ENCODE assay signal across 25 mouse cellular contexts in genomic region chr3:50689375-50689774, GRCm38 (mm10).
A peak's percentile ranks its signal among the peaks of the same experiment; 100 is the strongest.
DNase-seq lines count a peak whose midpoint lies in the region; ATAC-seq and TF ChIP-seq lines count a peak whose summit lies in the region.
"Had no signal": no experiment of that assay in that cellular context is flagged by ENCODE, and none has a peak within 500 bp of the region (broad histone marks: within the 10 kb centered on the region; RNA-seq: fewer than 3 reads in every experiment).

No protein-coding gene starts in this region.

- no peak for DNase-seq in stomach, postnatal 0 days (ENCODE audit: low spot score)
- peak; percentile 36 to 65 for DNase-seq in thymus, adult 18-20 months
- DNase-seq in thymus, postnatal 10 days (ENCODE audit: low spot score in 2 of 2) = peak; percentile 55 to 60
- peak; percentile 52 to 74 for DNase-seq in thymus, postnatal 36 days
- no peak for DNase-seq in layer of hippocampus, postnatal 10 days (ENCODE audit: low spot score in 2 of 2)
- DNase-seq: adrenal gland, adult 8-10 months; adrenal gland, postnatal 25 days; cerebellum, adult 11-12 months; cerebellum, adult 8-10 months; cerebellum, postnatal 10 days; cerebellum, postnatal 36 days; gastrocnemius, adult 2 months; gastrocnemius, postnatal 14 days; heart, adult 18-20 months; heart, postnatal 14 days; heart, postnatal 4 days had no signal

- no peak overlapping the region for H3K4me2 ChIP-seq in stomach, postnatal 0 days (replicated peaks; ENCODE audit: low read depth)
- no peak overlapping the region for H3K4me2 ChIP-seq in neural tube, embryonic 15.5 days
- H3K4me2 ChIP-seq: forebrain, embryonic 13.5 days; heart, embryonic 13.5 days; hindbrain, embryonic 14.5 days had no signal

- no peaks in the 10 kb centered on the region for H3K36me3 ChIP-seq in stomach, postnatal 0 days (ENCODE audit: control insufficient read depth, insufficient read depth, low read length)
- H3K36me3 ChIP-seq in neural tube, embryonic 15.5 days = no peaks in the 10 kb centered on the region
- H3K36me3 ChIP-seq: forebrain, embryonic 10.5 days; heart, embryonic 13.5 days had no signal

- TF ChIP-seq CTCF in stomach, postnatal 0 days (IDR thresholded peaks at IDR 0.05; ENCODE audit: low read depth) = no peak

- no peak for TF ChIP-seq EP300 in stomach, postnatal 0 days (optimal IDR thresholded peaks at IDR 0.05)

- no peak overlapping the region for H3K9ac ChIP-seq in stomach, postnatal 0 days (ENCODE audit: low read length)
- no peak overlapping the region for H3K9ac ChIP-seq in neural tube, embryonic 15.5 days (replicated peaks)
- H3K9ac ChIP-seq: forebrain, embryonic 13.5 days; heart, embryonic 13.5 days; hindbrain, embryonic 14.5 days had no signal

- H3K9me3 ChIP-seq in stomach, postnatal 0 days (ENCODE audit: control insufficient read depth, low read length) = no peaks in the 10 kb centered on the region
- H3K9me3 ChIP-seq in neural tube, embryonic 15.5 days (replicated peaks) = no peaks in the 10 kb centered on the region
- H3K9me3 ChIP-seq: forebrain, embryonic 10.5 days; forebrain, embryonic 13.5 days; heart, embryonic 13.5 days had no signal

- no peaks in the 10 kb centered on the region for H3K27me3 ChIP-seq in stomach, postnatal 0 days (ENCODE audit: control insufficient read depth, insufficient read depth, low read length)
- no peaks in the 10 kb centered on the region for H3K27me3 ChIP-seq in neural tube, embryonic 15.5 days (replicated peaks)
- H3K27me3 ChIP-seq: forebrain, embryonic 13.5 days; heart, embryonic 13.5 days had no signal

- 0 out of 2 replicates have a peak, but pooled peaks have one; percentile 40 for ATAC-seq in stomach, postnatal 0 days (ENCODE audit: low FRiP score, low TSS enrichment)
- no peak for ATAC-seq in megakaryocyte, adult 5-6 weeks (ENCODE audit: poor library complexity, severe bottlenecking)
- ATAC-seq in neural tube, embryonic 15.5 days (ENCODE audit: low FRiP score) = no peak
- ATAC-seq: CD4-positive, CD25-positive, alpha-beta regulatory T cell, adult 4 months; forebrain, embryonic 13.5 days; forebrain, embryonic 16.5 days; hindbrain, postnatal 0 days had no signal

- H3K4me1 ChIP-seq in stomach, postnatal 0 days (replicated peaks; ENCODE audit: control insufficient read depth, insufficient read depth) = no peaks in the 10 kb centered on the region
- H3K4me1 ChIP-seq in neural tube, embryonic 15.5 days = peaks cover 1% of the 10 kb centered on the region; the same call in 1 of the 2 replicates
- H3K4me1 ChIP-seq: heart, embryonic 13.5 days had no signal

- H3K4me3 ChIP-seq in stomach, postnatal 0 days (ENCODE audit: low read depth, low read length) = no peak overlapping the region
- no peak overlapping the region for H3K4me3 ChIP-seq in neural tube, embryonic 15.5 days (replicated peaks)
- H3K4me3 ChIP-seq: forebrain, embryonic 10.5 days; forebrain, embryonic 13.5 days; gastrocnemius, adult 2 months; heart, embryonic 13.5 days had no signal

- H3K27ac ChIP-seq in stomach, postnatal 0 days (replicated peaks) = no peak overlapping the region
- no peak overlapping the region for H3K27ac ChIP-seq in neural tube, embryonic 15.5 days (replicated peaks)
- H3K27ac ChIP-seq: forebrain, embryonic 10.5 days; forebrain, embryonic 13.5 days; gastrocnemius, adult 2 months; heart, embryonic 13.5 days; hindbrain, embryonic 14.5 days; hindbrain, postnatal 0 days had no signal

- WGBS in stomach, postnatal 0 days = 70% methylated on average over 5 of the region's 5 CpGs
- WGBS in neural tube, embryonic 15.5 days = 91% methylated on average over 5 of the region's 5 CpGs

Comparison
In these comparisons a context has a peak if more than half of its experiments do, and no peak if none do; other contexts are left out.
1. DNase-seq: peak in thymus, adult 18-20 months (2 of 2), thymus, postnatal 10 days (2 of 2) and thymus, postnatal 36 days (2 of 2); none in stomach, postnatal 0 days (single experiment) and layer of hippocampus, postnatal 10 days (0 of 2).